Mouse (Mus musculus) ES-Bruce4 (cell line): ENCODE data around the gene Maff. TPM values are rescaled to one million over a fixed set of nuclear protein-coding genes. Genes with fewer than 3 reads are reported as not detected.

ENCODE experiments used
- H3K27ac ChIP-seq: 2 replicates; pipeline ENCODE4 v1.5.1; 2012; ENCODE audit warnings: low read length, inconsistent platforms; ENCODE audit not compliant: insufficient read depth
- H3K27me3 ChIP-seq: 2 replicates; pipeline ENCODE4 v1.6.1; 2012; ENCODE audit warnings: mild to moderate bottlenecking, low read length, inconsistent platforms; ENCODE audit not compliant: control insufficient read depth, poor library complexity, insufficient read depth, severe bottlenecking
- H3K36me3 ChIP-seq: 2 replicates; pipeline ENCODE4 v1.6.1; 2012; ENCODE audit warnings: inconsistent platforms, mild to moderate bottlenecking, low read length, moderate library complexity; ENCODE audit not compliant: control insufficient read depth, poor library complexity, insufficient read depth, severe bottlenecking
- H3K4me1 ChIP-seq: one replicate; pipeline ENCODE4 v1.8.1; 2011; ENCODE audit warnings: low read length; ENCODE audit not compliant: control insufficient read depth, insufficient read depth
- H3K4me3 ChIP-seq: 2 replicates; pipeline ENCODE4 v1.5.1; 2011; ENCODE audit warnings: low read depth, mild to moderate bottlenecking, low read length
- H3K9ac ChIP-seq: 2 replicates; pipeline ENCODE4 v1.6.1; 2012; ENCODE audit warnings: low read depth, mild to moderate bottlenecking, inconsistent platforms; ENCODE audit not compliant: poor library complexity, severe bottlenecking
- H3K9me3 ChIP-seq: replicated peaks from 2 replicates; pipeline ENCODE4 v1.6.1; 2012; ENCODE audit warnings: mild to moderate bottlenecking, low read length, inconsistent platforms; ENCODE audit not compliant: control insufficient read depth, poor library complexity, insufficient read depth, severe bottlenecking
- CTCF ChIP-seq: IDR thresholded peaks from one replicate; pipeline ENCODE4 v1.8.1; 2011; ENCODE audit warnings: low read depth, low read length
- EP300 ChIP-seq: IDR thresholded peaks from 2 replicates; pipeline ENCODE4 v1.6.1; 2011; ENCODE audit warnings: low read depth, low read length; ENCODE audit not compliant: insufficient read depth
- POLR2A ChIP-seq: IDR thresholded peaks from one replicate; pipeline ENCODE4 v1.8.1; 2011; ENCODE audit warnings: low read length; ENCODE audit not compliant: insufficient read depth
- polyA plus RNA-seq: library from polyadenylated mRNA; stranded (reverse); fragments of >200 nt; gene quantifications from 2 replicates; pipeline ENCODE4 v1.2.4, GENCODE M21; 2011; ENCODE audit warnings: low read depth; ENCODE audit not compliant: missing spikeins, insufficient read depth, insufficient read length

Gene Maff
- polyA plus RNA-seq, 1 experiment, result 12.3 TPM

DNA sequence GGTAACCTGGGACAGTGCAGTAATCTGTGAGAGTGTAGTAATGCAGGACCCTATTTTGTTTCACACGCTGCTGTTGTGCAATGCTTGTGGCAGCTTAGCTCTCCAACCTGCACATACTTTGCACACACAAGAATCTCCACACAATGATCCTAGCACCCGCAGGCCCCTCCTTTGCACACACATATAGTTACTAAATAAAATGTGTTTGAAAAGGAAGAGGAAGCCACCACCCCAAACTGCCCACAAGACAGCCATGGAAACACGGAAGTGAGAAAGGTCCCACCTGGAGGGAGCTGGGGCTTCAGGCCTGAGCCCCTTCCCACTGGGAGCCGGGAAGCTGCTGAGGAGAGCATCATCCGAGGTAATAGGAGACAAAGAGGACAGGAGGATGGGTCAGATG lies 7.4 kb upstream of the Maff start:
- Histone ChIP-seq H3K9ac (no peak overlapping the region), H3K4me3 (no peak overlapping the region), H3K36me3 (no peaks in the 10 kb centered on the region), H3K27me3 (no peaks in the 10 kb centered on the region), H3K9me3 (no peaks in the 10 kb centered on the region), H3K27ac (no peak overlapping the region), H3K4me1 (no peaks in the 10 kb centered on the region)
- no peak for TF ChIP-seq CTCF
- no peak for TF ChIP-seq EP300
- no peak for TF ChIP-seq POLR2A

- TF ChIP-seq POLR2A, result no peak
- no peak for TF ChIP-seq CTCF
- no peak for TF ChIP-seq EP300
- Histone ChIP-seq H3K27ac (no peak overlapping the region), H3K4me1 (peaks cover 2% of the 10 kb centered on the region), H3K4me3 (no peak overlapping the region), H3K9me3 (no peaks in the 10 kb centered on the region), H3K36me3 (no peaks in the 10 kb centered on the region), H3K9ac (no peak overlapping the region), H3K27me3 (no peaks in the 10 kb centered on the region)
Measured at GRCm38 (mm10) chr15:79342641-79343337, 3.6 kb upstream of the Maff start.

DNA sequence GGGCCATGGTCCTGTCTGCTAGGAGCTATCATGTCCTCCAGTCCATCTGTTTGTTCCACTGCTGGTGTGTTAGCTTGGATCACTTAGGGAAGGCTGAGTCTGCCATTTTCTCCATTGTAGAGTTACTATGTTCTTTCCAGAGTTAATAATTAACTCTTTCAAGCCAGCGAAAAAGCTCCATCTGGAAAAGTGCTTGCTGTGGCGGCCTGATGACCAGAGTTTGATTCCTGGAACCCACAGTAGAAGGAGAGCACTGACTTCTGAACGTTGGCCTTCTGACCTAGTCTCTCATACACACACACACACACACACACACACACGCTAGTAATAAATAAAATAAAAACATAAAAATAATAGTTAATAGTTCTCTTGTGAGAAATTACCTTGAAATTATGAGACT lies 1.8 kb upstream of the Maff start:
- Histone ChIP-seq H3K9me3 (no peaks in the 10 kb centered on the region), H3K27ac (no peak overlapping the region), H3K4me1 (peaks cover 2% of the 10 kb centered on the region), H3K36me3 (no peaks in the 10 kb centered on the region), H3K9ac (no peak overlapping the region), H3K27me3 (no peaks in the 10 kb centered on the region), H3K4me3 (no peak overlapping the region)
- TF ChIP-seq POLR2A, result no peak
- TF ChIP-seq CTCF, result no peak
- TF ChIP-seq EP300, result no peak

DNA sequence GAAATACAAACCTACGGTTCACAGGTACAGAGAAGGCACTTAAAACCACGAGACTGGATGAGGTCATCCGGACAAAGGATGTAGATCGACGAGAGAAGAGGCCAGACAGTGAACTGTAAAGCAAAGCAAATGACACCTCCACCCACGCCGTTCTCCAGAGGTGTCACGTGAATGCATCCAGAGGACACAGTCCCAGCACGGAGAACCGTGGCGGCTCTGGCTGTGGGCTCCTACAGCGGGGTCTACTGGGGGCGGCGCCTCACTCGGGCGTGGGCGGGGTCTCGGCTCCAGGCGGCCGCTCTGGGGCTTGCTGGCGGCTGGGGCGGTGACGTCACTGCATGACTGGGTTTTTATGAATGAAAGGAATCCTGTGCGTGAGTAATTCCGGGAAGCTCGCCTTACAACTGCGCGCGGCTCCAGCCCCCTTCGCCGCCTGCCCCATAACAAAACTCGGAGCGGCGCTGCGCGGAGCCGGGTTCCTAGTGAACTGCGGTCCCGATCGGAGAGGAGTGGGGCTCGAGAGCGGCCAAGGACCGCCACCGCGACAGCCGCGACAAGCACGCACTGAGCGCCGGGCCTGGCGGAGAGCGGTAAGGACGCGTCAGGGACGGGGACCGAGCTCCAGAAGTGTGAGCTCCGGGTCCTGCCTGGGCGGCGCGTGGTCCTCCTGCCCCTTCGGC lies 884 bp downstream of the Maff start:
- Histone ChIP-seq H3K27me3 (no peaks in the 10 kb centered on the region), H3K27ac (peak overlapping the region; percentile 18; the same call in 1 of the 2 replicates), H3K9ac (peak overlapping the region; percentile 68), H3K4me3 (peak overlapping the region; percentile 73), H3K4me1 (peaks cover 2% of the 10 kb centered on the region), H3K36me3 (no peaks in the 10 kb centered on the region), H3K9me3 (no peaks in the 10 kb centered on the region)
- TF ChIP-seq POLR2A (peak; percentile 20), EP300 (no peak), CTCF (no peak)

DNA sequence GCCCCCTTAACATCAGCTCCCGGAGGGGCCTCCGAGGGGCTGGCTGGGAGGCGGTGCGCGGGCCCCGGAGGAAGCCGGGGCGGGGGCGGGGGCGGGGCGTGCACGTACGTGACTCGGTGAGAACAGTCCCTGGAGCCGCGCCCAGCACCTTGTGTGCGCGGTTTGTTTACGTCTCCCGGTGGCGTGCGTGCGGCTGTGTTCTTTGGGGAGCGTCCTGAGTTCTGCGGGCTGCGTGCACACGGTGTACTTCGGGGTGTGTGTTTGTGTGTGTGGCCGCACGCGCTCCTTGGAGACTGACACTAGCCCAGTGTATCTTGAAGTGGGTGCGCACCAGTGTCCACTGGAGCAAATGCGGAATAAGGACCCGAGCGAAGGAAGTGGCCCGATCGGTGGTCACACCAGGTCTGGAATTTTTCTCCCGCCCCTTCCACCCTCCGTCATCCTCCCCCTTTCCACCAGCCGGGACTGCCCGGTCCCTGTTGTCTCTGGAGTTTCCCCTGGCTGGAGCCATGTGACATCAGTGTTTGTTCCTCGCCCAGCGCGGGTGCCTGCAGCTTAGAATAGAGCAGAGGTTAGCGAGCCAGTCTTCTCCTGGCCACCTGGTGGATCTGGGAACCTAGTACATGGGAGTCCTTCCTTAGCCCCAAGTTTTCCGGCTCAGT lies 1.6 kb downstream of the Maff start:
- Histone ChIP-seq H3K36me3 (no peaks in the 10 kb centered on the region), H3K4me1 (peaks cover 4% of the 10 kb centered on the region), H3K9me3 (no peaks in the 10 kb centered on the region), H3K4me3 (peak overlapping the region; percentile 73), H3K27ac (no peak overlapping the region; the same call in 1 of the 2 replicates), H3K9ac (peak overlapping the region; percentile 68), H3K27me3 (no peaks in the 10 kb centered on the region)
- 0 out of 2 replicates have a peak, but pooled peaks have one; percentile 5 for TF ChIP-seq EP300
- TF ChIP-seq CTCF, result no peak

GRCm38 (mm10) chr15:79348651-79349050 lies 2.2 kb downstream of the Maff start:
- Histone ChIP-seq H3K4me3 (peak overlapping the region; percentile 73), H3K9ac (0 out of 2 replicates have a peak overlapping the region, but pooled peaks have one; percentile 68), H3K9me3 (no peaks in the 10 kb centered on the region), H3K36me3 (no peaks in the 10 kb centered on the region), H3K27me3 (no peaks in the 10 kb centered on the region), H3K4me1 (peaks cover 4% of the 10 kb centered on the region), H3K27ac (no peak overlapping the region)
- TF ChIP-seq CTCF (no peak), EP300 (no peak), POLR2A (no peak)
